Mouse (Mus musculus): ENCODE measurements around the gene D330020A13Rik. TPM values are rescaled to one million over a fixed set of nuclear protein-coding genes. Genes with fewer than 3 reads are reported as not detected.

The D330020A13Rik gene
- polyA plus RNA-seq, 1 experiment = not detected

- Histone ChIP-seq H3K27ac (ENCODE audit: insufficient read depth, low read depth, low read length) (no peak overlapping the region), H3K4me1 (ENCODE audit: control insufficient read depth, insufficient read depth, low read length) (no peaks in the 10 kb centered on the region), H3K4me3 (ENCODE audit: insufficient read depth, low read length) (no peak overlapping the region)
- no peak for TF ChIP-seq POLR2A (IDR thresholded peaks at IDR 0.05; ENCODE audit: borderline replicate concordance, low read depth, low read length)
These were observed 31.2 kb upstream of the D330020A13Rik start for GRCm38 (mm10) chr6:120262886-120263531.

GRCm38 (mm10) chr6:120263608-120264007 lies 30.6 kb upstream of the D330020A13Rik start:
- H3K27ac ChIP-seq (ENCODE audit: insufficient read depth, low read depth, low read length) = no peak overlapping the region
- TF ChIP-seq CTCF (IDR thresholded peaks at IDR 0.05; ENCODE audit: low read depth, low read length) (no peak), POLR2A (IDR thresholded peaks at IDR 0.05; ENCODE audit: borderline replicate concordance, low read depth, low read length) (no peak)
- H3K4me3 ChIP-seq (ENCODE audit: insufficient read depth, low read length) = no peak overlapping the region
- H3K4me1 ChIP-seq (ENCODE audit: control insufficient read depth, insufficient read depth, low read length) = no peaks in the 10 kb centered on the region

- TF ChIP-seq POLR2A (IDR thresholded peaks at IDR 0.05; ENCODE audit: borderline replicate concordance, low read depth, low read length) (no peak), CTCF (IDR thresholded peaks at IDR 0.05; ENCODE audit: low read depth, low read length) (no peak)
- no peak overlapping the region for H3K27ac ChIP-seq (ENCODE audit: insufficient read depth, low read depth, low read length)
- H3K4me1 ChIP-seq (ENCODE audit: control insufficient read depth, insufficient read depth, low read length) = no peaks in the 10 kb centered on the region
- H3K4me3 ChIP-seq (ENCODE audit: insufficient read depth, low read length) = no peak overlapping the region
These were observed 30.0 kb upstream of the D330020A13Rik start for GRCm38 (mm10) chr6:120264151-120264550.

GRCm38 (mm10) chr6:120274181-120274580 lies 20.0 kb upstream of the D330020A13Rik start:
- TF ChIP-seq POLR2A (IDR thresholded peaks at IDR 0.05; ENCODE audit: borderline replicate concordance, low read depth, low read length) (no peak), CTCF (IDR thresholded peaks at IDR 0.05; ENCODE audit: low read depth, low read length) (no peak)
- H3K27ac ChIP-seq (ENCODE audit: insufficient read depth, low read depth, low read length) = no peak overlapping the region
- no peak overlapping the region for H3K4me3 ChIP-seq (ENCODE audit: insufficient read depth, low read length)
- H3K4me1 ChIP-seq (ENCODE audit: control insufficient read depth, insufficient read depth, low read length) = no peaks in the 10 kb centered on the region

- TF ChIP-seq POLR2A (IDR thresholded peaks at IDR 0.05; ENCODE audit: borderline replicate concordance, low read depth, low read length) = no peak
- TF ChIP-seq CTCF (IDR thresholded peaks at IDR 0.05; ENCODE audit: low read depth, low read length) = no peak
- no peaks in the 10 kb centered on the region for H3K4me1 ChIP-seq (ENCODE audit: control insufficient read depth, insufficient read depth, low read length)
- no peak overlapping the region for H3K27ac ChIP-seq (ENCODE audit: insufficient read depth, low read depth, low read length)
- H3K4me3 ChIP-seq (ENCODE audit: insufficient read depth, low read length) = no peak overlapping the region
These were observed 19.3 kb upstream of the D330020A13Rik start for GRCm38 (mm10) chr6:120274887-120275286.

GRCm38 (mm10) chr6:120275301-120275700 lies 18.9 kb upstream of the D330020A13Rik start:
- Histone ChIP-seq H3K4me1 (ENCODE audit: control insufficient read depth, insufficient read depth, low read length) (no peaks in the 10 kb centered on the region), H3K4me3 (ENCODE audit: insufficient read depth, low read length) (no peak overlapping the region), H3K27ac (ENCODE audit: insufficient read depth, low read depth, low read length) (no peak overlapping the region)
- no peak for TF ChIP-seq CTCF (IDR thresholded peaks at IDR 0.05; ENCODE audit: low read depth, low read length)

GRCm38 (mm10) chr6:120276874-120277449 lies 17.2 kb upstream of the D330020A13Rik start:
- Histone ChIP-seq H3K4me3 (ENCODE audit: insufficient read depth, low read length) (no peak overlapping the region), H3K27ac (ENCODE audit: insufficient read depth, low read depth, low read length) (no peak overlapping the region), H3K4me1 (ENCODE audit: control insufficient read depth, insufficient read depth, low read length) (no peaks in the 10 kb centered on the region)
- TF ChIP-seq POLR2A (IDR thresholded peaks at IDR 0.05; ENCODE audit: borderline replicate concordance, low read depth, low read length) = no peak
- no peak for TF ChIP-seq CTCF (IDR thresholded peaks at IDR 0.05; ENCODE audit: low read depth, low read length)

GRCm38 (mm10) chr6:120287279-120287678 lies 6.9 kb upstream of the D330020A13Rik start:
- H3K27ac ChIP-seq (ENCODE audit: insufficient read depth, low read depth, low read length) = no peak overlapping the region

GRCm38 (mm10) chr6:120288541-120288940 lies 5.6 kb upstream of the D330020A13Rik start:
- no peak for TF ChIP-seq POLR2A (IDR thresholded peaks at IDR 0.05; ENCODE audit: borderline replicate concordance, low read depth, low read length)
- Histone ChIP-seq H3K4me1 (ENCODE audit: control insufficient read depth, insufficient read depth, low read length) (no peaks in the 10 kb centered on the region), H3K27ac (ENCODE audit: insufficient read depth, low read depth, low read length) (no peak overlapping the region), H3K4me3 (ENCODE audit: insufficient read depth, low read length) (no peak overlapping the region)

More at GRCm38 (mm10) chr6:120287279-120287678, 6.9 kb upstream of the D330020A13Rik start:
- Histone ChIP-seq H3K4me1 (ENCODE audit: control insufficient read depth, insufficient read depth, low read length) (no peaks in the 10 kb centered on the region), H3K4me3 (ENCODE audit: insufficient read depth, low read length) (no peak overlapping the region)
- TF ChIP-seq POLR2A (IDR thresholded peaks at IDR 0.05; ENCODE audit: borderline replicate concordance, low read depth, low read length) (no peak), CTCF (IDR thresholded peaks at IDR 0.05; ENCODE audit: low read depth, low read length) (no peak)

GRCm38 (mm10) chr6:120289430-120289829 lies 4.7 kb upstream of the D330020A13Rik start:
- TF ChIP-seq POLR2A (IDR thresholded peaks at IDR 0.05; ENCODE audit: borderline replicate concordance, low read depth, low read length) = no peak
- TF ChIP-seq CTCF (IDR thresholded peaks at IDR 0.05; ENCODE audit: low read depth, low read length) = no peak
- Histone ChIP-seq H3K4me3 (ENCODE audit: insufficient read depth, low read length) (no peak overlapping the region), H3K4me1 (ENCODE audit: control insufficient read depth, insufficient read depth, low read length) (no peaks in the 10 kb centered on the region), H3K27ac (ENCODE audit: insufficient read depth, low read depth, low read length) (no peak overlapping the region)
